Mouse (Mus musculus): ENCODE data around the gene Shc4.
A peak's percentile ranks its signal among the peaks of the same experiment; 100 is the strongest.

The Shc4 gene

GRCm38 (mm10) chr2:125685441-125686150 is 38.4 kb downstream of the Shc4 start:
- no peak for DNase-seq (ENCODE audit: low read depth, low spot score)

- DNase-seq (ENCODE audit: low read depth, low spot score) = no peak
Measured at GRCm38 (mm10) chr2:125684559-125685440, 39.1 kb downstream of the Shc4 start.

DNA sequence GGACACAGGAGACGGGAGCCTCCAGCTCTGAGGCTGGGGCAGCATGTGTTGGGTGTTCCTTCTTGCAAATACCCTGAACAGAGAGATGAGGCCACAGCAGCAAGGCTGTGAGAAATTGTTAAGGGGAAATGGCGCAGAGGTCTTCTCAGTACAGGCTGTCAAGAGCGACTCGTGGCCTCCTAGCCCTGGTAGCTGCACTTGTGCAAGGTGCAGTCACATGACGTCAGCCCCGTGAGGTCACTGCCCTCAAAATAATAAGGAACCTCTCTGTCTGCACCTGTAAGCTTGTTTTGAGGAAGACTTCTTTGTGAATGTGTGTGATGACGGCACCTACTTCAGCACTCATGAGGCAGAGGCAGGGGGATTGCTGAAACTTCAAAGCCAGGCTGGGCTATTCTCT is 40.1 kb downstream of the Shc4 start:
- DNase-seq (ENCODE audit: low read depth, low spot score) = no peak

GRCm38 (mm10) chr2:125681811-125682210 is 42.1 kb downstream of the Shc4 start:
- DNase-seq (ENCODE audit: low read depth, low spot score) = no peak

DNA sequence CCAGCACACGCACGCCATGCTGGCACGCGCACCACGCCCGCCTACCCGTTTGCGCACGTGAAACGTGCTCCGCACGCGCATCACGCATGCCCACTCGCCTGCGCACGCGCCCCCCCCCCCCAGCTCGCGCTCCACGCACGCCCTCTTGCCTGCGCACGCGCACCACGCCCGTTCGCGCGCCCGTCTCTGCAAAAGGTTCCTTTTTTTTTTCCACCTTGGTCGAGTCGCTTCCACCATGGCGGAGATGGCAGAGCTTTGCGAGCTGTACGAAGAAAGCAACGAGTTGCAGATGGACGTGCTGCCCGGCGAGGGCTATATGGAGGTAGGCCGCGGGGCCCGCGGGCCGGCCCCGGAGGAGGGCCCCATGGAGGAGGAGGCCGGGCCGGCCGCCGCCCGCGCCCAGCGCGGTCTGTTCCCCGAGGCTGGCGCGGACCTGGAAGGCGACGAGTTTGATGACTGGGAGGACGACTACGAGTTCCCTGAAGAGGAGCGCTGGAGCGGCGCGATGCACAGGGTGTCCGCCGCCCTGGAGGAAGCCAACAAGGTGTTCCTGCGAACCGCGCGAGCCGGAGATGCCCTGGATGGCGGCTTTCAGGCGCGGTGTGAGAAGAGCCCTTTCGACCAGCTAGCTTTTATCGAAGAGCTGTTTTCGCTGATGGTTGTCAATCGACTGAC is 50.9 kb downstream of the Shc4 start, which contains the start of gene Eid1:
Eid1 (plus strand) TSS at position 139 of the 675 bp plus-strand sequence.
- DNase-seq (ENCODE audit: low read depth, low spot score) = peak; percentile 80

GRCm38 (mm10) chr2:125672568-125672956 is 51.4 kb downstream of the Shc4 start:
- DNase-seq (ENCODE audit: low read depth, low spot score) = no peak

DNA sequence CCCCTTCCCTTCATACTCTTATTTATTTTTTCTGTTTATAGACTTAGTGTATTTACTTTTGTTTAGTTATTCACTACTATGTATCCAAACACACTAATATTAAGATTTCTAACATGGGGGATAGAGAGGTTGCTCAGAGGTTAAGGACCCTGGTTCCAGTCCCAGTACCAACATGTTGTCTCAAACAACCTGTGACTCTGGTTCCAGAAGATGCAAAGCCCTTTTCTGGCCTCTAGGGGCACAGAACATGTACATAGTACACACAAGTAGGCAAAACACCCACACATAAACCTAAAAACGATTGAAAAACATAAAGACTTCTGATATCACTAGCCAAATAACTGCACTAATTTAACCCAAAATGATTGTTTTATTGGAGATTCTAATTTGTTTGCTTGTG is 53.1 kb downstream of the Shc4 start:
- DNase-seq (ENCODE audit: low read depth, low spot score) = no peak

DNA sequence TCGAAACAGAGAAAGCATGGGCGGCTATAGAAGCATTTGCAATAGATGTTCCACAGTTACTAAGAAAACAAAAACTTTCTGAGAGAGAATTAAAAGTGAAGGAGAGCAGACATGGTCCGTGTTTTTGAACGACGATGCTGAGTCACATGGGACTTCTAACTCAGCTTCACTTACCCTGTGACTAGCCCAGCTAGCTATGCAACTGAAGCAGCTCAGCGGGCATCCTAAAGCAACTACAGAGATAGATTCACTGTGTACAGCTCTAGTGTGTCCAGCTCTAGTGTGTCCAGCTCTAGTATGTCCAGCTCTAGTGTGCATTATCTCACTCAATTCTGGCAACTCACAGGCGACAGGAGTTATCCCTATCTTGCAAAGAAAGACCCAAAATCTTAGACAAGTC is 56.2 kb downstream of the Shc4 start:
- no peak for DNase-seq (ENCODE audit: low read depth, low spot score)

- no peak for DNase-seq (ENCODE audit: low read depth, low spot score)
Measured at GRCm38 (mm10) chr2:125667184-125667583, 56.8 kb downstream of the Shc4 start.

DNA sequence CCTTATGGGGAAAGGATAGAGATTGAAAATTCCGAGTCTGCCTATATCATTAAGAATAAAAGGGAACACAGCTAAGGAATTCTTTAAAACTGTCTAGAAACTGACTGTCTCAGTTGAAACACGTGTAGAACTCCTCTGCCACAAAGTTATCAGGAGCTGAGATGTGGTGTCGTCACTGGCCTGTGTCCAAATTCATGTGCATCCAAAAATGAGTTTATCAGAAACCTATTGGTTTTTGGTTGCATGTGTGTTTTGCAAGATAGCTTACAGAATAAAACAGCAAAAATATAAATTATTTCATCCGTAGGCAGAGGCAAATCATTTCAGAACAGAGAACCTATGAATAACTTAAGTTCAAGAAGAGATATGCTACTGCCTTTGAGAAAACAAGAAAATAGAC is 57.3 kb downstream of the Shc4 start:
- no peak for DNase-seq (ENCODE audit: low read depth, low spot score)

GRCm38 (mm10) chr2:125665909-125666308 is 58.0 kb downstream of the Shc4 start:
- no peak for DNase-seq (ENCODE audit: low read depth, low spot score)

- no peak for DNase-seq (ENCODE audit: low read depth, low spot score)
Measured at GRCm38 (mm10) chr2:125665213-125665612, 58.7 kb downstream of the Shc4 start.

DNA sequence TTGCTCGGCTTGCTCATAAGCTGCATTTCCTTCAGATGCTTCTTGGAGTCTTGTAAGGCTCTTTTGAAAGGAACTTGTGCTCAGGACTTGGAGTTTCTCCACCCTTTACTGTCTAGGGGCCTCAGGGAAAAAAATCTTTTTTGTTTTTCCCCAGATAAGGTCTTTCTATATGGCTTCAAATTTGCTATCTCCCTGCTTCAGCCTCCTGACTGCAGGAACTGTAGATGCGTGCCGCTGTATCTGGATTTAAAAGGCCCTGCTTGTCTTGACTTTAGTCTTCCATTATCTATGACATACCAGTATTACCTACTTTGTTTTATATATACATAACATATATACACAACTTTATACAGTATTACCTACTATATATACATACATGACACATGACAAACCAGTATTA is 61.4 kb downstream of the Shc4 start:
- DNase-seq (ENCODE audit: low read depth, low spot score) = no peak

GRCm38 (mm10) chr2:125661156-125661555 is 62.8 kb downstream of the Shc4 start:
- DNase-seq (ENCODE audit: low read depth, low spot score) = no peak

- DNase-seq (ENCODE audit: low read depth, low spot score) = no peak
Measured at GRCm38 (mm10) chr2:125660537-125661130, 63.3 kb downstream of the Shc4 start.

- peak; percentile 55 for DNase-seq (ENCODE audit: low read depth, low spot score)
Measured at GRCm38 (mm10) chr2:125659823-125660536, 64.0 kb downstream of the Shc4 start.

DNA sequence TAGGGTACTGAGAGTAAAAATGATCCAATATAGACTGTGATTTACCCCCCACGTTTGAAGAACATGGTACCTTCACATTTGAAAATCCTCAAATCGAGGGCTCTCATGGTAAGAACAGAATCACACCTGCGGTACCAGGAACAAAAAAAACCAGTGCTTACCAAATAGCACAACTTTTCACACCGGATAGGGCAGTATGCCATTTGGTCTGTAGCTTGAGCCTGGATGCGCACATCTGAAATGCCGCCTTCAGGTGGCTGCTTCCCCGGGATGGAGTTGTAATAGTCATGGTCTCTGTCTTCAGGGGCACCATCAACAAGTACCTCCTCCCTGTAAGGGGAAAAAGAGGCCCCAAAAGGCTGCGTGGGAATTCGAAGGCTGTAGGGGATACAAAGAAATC is 68.6 kb downstream of the Shc4 start:
- no peak for DNase-seq (ENCODE audit: low read depth, low spot score)

- DNase-seq (ENCODE audit: low read depth, low spot score) = no peak
Measured at GRCm38 (mm10) chr2:125653286-125653685, 70.7 kb downstream of the Shc4 start.

GRCm38 (mm10) chr2:125651563-125651962 is 72.4 kb downstream of the Shc4 start:
- no peak for DNase-seq (ENCODE audit: low read depth, low spot score)

GRCm38 (mm10) chr2:125650742-125651352 is 73.1 kb downstream of the Shc4 start:
- no peak for DNase-seq (ENCODE audit: low read depth, low spot score)

GRCm38 (mm10) chr2:125650038-125650437 is 73.9 kb downstream of the Shc4 start:
- no peak for DNase-seq (ENCODE audit: low read depth, low spot score)
